Mouse (Mus musculus): Measurements from ENCODE around the gene Rnf32.

Gene Rnf32

DNA sequence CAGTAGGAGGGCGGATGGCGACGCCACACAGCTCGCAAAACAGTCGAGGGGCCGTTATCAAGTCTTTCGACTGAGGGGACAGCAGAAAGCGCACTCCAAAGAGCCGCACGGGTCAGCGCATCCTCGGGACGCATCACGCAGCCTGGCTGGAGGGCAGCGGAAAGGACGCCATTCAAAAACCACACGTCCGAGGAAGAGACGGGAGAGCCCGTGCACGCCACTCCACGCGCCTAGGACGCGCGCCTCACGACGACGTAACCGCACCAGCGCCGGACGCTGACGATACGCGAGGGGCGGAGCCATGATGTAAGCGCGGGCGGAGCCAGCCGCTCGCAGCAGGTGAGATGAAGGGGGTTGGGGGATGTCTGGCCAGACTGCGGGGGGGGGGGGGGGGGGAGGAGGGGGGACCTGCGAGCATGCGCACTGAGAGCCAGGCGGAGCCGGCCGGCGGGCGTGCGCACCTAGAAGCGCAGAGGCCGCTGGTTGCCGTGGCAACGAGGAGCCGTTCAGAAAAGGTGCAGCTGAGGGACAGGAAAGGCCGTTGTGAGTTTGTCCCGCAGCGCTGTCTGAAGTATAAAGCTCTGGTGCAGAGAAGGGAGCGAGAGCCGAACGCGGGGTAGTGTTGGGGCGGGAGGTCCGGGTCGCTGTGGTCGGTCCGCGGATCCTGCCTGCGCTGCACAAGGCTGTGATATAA, at the start of gene Rnf32:
Gene Rnf32 (plus strand): TSS at position 423 of the 694 bp plus-strand sequence.
- DNase-seq (ENCODE audit: low read depth in 2 of 2, low spot score in 2 of 2) = peak; percentile 60 to 66

DNA sequence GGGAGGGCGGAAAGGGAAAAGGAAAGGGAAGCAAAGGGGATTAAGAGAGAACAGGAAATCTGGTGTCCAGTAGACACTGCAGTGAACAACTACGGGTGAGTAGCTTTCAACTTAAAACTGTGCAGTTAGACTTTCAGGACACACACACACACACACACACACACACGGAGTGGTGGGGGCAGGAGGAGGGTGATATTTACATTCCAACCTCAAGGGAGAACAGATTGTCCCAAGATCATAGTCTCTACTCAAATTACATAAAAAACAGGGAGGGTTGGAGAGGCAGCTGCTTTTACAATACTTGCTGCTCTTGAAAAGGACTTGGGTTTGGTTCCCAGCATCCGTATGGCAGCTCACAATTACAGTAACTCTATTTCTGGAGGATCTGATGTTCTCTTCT, 45.6 kb upstream of the Rnf32 start:
- no peak for DNase-seq (ENCODE audit: low read depth in 2 of 2, low spot score in 2 of 2)

DNA sequence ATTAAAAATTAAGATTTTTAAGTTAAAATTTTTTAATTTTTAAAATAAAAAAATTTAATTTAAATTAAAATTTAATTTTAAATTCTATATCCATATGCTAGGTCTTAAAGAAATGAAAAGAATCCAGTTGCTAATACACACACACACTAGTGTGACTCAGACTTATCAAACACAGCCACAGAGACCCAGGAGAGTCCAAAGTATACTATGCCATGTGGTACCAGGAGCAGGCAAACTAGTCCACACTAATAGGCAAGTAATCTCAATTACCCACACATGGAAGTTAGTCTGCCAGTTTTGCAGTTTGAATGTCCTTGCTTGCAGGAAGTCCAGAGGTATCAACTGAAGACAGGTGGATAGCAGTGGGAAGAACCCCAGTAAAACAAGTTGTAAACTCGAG, 35.9 kb upstream of the Rnf32 start:
- DNase-seq (ENCODE audit: low read depth in 2 of 2, low spot score in 2 of 2) = no peak

GRCm38 (mm10) chr5:29166947-29167346, 28.8 kb upstream of the Rnf32 start:
- DNase-seq (ENCODE audit: low read depth in 2 of 2, low spot score in 2 of 2) = no peak

GRCm38 (mm10) chr5:29170193-29170592, 25.6 kb upstream of the Rnf32 start:
- DNase-seq (ENCODE audit: low read depth in 2 of 2, low spot score in 2 of 2) = no peak

DNA sequence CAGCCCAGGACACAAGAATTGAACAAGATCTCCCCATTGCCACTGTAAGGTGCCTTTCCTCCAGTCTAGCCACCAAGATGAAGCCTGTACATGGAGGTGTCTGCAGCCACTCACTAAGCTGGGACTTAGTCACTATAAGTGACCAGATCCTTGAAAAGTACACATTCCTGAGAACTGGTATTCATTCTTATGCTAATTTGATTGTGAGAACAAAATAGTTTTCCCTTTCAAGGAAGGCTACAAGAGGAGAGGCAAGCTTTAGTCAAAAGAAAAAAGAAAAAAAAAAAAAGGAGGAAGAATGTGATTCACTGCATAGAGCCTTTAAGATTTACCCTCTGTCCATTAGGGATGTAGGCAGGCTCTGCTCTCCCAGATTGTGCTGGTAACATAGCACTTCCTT, 24.6 kb upstream of the Rnf32 start:
- no peak for DNase-seq (ENCODE audit: low read depth in 2 of 2, low spot score in 2 of 2)

- no peak for DNase-seq (ENCODE audit: low read depth in 2 of 2, low spot score in 2 of 2)
These were observed 9.0 kb upstream of the Rnf32 start for GRCm38 (mm10) chr5:29186798-29187197.

DNA sequence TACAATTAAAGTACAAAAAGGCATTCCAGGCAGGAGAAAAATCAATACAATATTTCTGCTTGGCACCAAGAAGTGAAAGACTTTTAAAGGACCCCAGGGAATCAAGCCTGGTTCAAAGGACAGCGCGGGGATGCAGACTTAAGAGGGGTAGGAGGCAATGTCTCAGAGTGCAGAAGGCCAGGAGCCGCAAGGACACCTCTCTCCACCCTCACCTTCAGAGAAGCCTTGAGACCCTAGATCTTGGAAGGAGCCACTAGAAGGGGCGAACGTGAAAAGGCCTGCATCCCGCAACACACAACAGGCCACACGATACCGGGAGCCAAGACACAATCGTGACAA, 592 bp upstream of the Rnf32 start:
- no peak for DNase-seq (ENCODE audit: low read depth in 2 of 2, low spot score in 2 of 2)

- no peak for DNase-seq (ENCODE audit: low read depth in 2 of 2, low spot score in 2 of 2)
These were observed 469 bp downstream of the Rnf32 start for GRCm38 (mm10) chr5:29196264-29196658.

DNA sequence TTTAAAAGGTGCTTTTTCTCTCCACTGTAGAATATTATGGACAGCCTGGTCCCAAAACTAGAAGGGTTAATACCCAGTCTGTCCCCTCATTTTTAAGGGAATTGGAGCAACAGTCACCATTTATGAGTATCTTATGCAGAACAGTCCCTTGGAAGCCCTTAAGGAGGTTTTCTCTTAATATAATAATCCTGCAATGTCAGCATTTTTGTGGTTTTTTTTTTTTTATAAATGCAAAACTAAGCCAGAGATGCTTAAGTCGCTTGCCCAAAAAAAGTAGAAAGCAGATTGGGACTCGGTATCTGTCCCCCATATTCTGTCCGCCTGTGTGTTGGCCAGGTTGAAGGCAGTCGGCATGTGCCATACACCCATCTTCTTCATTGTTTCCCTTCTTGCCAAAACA, 1.4 kb downstream of the Rnf32 start:
- DNase-seq (ENCODE audit: low read depth in 2 of 2, low spot score in 2 of 2) = no peak

- DNase-seq (ENCODE audit: low read depth in 2 of 2, low spot score in 2 of 2) = no peak
These were observed 3.2 kb downstream of the Rnf32 start for GRCm38 (mm10) chr5:29198960-29199488.

- no peak for DNase-seq (ENCODE audit: low read depth in 2 of 2, low spot score in 2 of 2)
These were observed 4.1 kb downstream of the Rnf32 start for GRCm38 (mm10) chr5:29199868-29200267.

DNA sequence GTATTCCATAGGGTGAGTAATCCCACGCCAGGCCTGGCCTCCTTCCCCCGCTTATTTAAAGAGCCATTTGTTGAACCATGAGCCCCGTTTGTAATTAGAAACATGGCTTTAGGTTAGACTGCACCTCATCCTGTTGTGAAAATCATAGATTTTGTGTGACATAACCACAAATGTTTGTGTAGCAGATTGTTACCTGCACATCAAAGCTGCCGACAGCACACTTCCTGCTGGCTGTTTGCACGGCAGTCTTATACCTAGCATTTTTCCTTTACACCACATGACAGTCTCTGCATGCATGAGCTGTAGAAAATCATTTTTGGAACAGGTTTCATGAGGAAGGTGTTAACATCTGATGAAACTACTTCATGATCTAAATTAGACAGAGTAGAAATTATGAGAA, 9.9 kb downstream of the Rnf32 start:
- peak in 1 of 2 experiments; percentile 33 for DNase-seq (ENCODE audit: low read depth in 2 of 2, low spot score in 2 of 2)

DNA sequence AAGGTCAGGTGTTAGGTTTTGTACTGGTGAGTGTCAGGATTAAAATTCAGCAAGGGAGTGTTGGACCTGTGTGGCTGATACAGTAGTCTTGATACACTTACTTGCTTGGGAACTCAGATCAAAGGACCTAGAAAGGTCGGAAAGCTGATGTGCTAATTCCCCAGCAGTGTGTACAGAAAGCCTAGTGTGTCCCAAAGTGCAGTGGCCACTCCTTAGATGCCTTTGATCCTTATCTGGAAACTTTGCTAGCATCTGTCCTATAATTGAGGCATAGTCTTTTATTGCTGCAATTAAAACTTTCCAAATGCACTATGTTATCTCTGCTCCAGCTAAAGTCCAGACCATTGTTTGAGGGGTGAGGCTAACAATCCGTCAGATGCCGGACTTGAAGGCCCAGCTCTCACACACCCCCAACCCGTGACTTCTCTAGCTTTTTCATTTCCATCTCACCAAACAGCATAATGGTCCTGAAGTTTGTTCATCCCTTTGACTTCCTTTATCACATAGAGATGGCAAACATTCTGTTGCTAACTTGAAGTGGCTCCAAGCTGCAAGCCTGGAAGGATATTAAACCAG, 16.3 kb downstream of the Rnf32 start:
- no peak for DNase-seq (ENCODE audit: low read depth in 2 of 2, low spot score in 2 of 2)

GRCm38 (mm10) chr5:29217997-29218396, 22.2 kb downstream of the Rnf32 start:
- DNase-seq (ENCODE audit: low read depth in 2 of 2, low spot score in 2 of 2) = no peak

- DNase-seq (ENCODE audit: low read depth in 2 of 2, low spot score in 2 of 2) = no peak
These were observed 28.3 kb downstream of the Rnf32 start for GRCm38 (mm10) chr5:29224089-29224488.

- DNase-seq (ENCODE audit: low read depth in 2 of 2, low spot score in 2 of 2) = no peak
These were observed 34.7 kb downstream of the Rnf32 start for GRCm38 (mm10) chr5:29230481-29230880.

GRCm38 (mm10) chr5:29238379-29238778, 42.6 kb downstream of the Rnf32 start:
- no peak for DNase-seq (ENCODE audit: low read depth in 2 of 2, low spot score in 2 of 2)

- DNase-seq (ENCODE audit: low read depth in 2 of 2, low spot score in 2 of 2) = no peak
These were observed 49.0 kb downstream of the Rnf32 start for GRCm38 (mm10) chr5:29244769-29245168.

- no peak for DNase-seq (ENCODE audit: low read depth in 2 of 2, low spot score in 2 of 2)
These were observed 55.2 kb downstream of the Rnf32 start for GRCm38 (mm10) chr5:29250795-29251495.

GRCm38 (mm10) chr5:29251496-29251873, 55.7 kb downstream of the Rnf32 start:
- DNase-seq (ENCODE audit: low read depth in 2 of 2, low spot score in 2 of 2) = no peak

DNA sequence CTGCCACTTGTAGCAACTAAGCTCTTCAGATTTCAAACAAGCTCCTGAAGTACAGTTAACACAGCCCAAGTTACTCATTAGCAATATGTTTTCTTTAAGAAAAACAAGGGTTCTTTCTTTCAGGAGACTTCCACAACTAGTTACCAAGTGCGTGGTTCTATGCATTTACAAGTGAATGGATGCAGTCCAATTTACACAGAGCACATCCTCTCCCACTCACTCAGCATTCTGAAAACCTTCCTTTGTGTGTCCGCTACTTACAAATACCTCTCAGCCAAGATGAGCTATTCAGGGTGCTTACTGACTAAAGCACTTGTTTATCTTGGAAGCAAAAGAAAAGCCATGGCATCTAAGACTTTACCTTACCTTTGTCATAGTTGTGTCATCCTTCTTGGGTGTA, 58.1 kb downstream of the Rnf32 start:
- no peak for DNase-seq (ENCODE audit: low read depth in 2 of 2, low spot score in 2 of 2)

All from CD8-positive naive resting alpha-beta T cell, adult 2 months (primary cell).